Mouse (Mus musculus): ENCODE measurements around the gene Acnat1. TPM values are rescaled to one million over a fixed set of nuclear protein-coding genes. Genes with fewer than 3 reads are reported as not detected.
"Not testable (repeated sequence)": the region's sequence is repeated elsewhere in the genome, so short reads cannot be mapped to it uniquely, and the experiment has no call there.

Acnat1 gene
- total and polyA plus RNA-seq, 3 experiments = not detected

- TF ChIP-seq CHD2 (IDR thresholded peaks at IDR 0.05; ENCODE audit: low read length) (no peak), ZNF384 (IDR thresholded peaks at IDR 0.05; ENCODE audit: low read depth, low read length) (no peak), UBTF (IDR thresholded peaks at IDR 0.05; ENCODE audit: low read depth, low read length) (no peak), POLR2A (IDR thresholded peaks at IDR 0.05; ENCODE audit: low read depth, low read length) (no peak), BHLHE40 (IDR thresholded peaks at IDR 0.05; ENCODE audit: low read depth, low read length) (no peak)
- H3K9me3 ChIP-seq (replicated peaks; ENCODE audit: low read length) = no peaks in the 10 kb centered on the region
- no peaks in the 10 kb centered on the region for H3K27me3 ChIP-seq (replicated peaks)
- no peak overlapping the region for H3K4me3 ChIP-seq (replicated peaks in 1 of 3; ENCODE audit: low read depth in 2 of 3, low read length in 2 of 3, poor library complexity in 1 of 3)
- no peak overlapping the region for H3K4me2 ChIP-seq (ENCODE audit: insufficient read depth, low read depth, poor library complexity, severe bottlenecking)
- peaks cover 38% of the 10 kb centered on the region for H3K79me2 ChIP-seq (replicated peaks; ENCODE audit: control insufficient read depth, extremely low read depth, insufficient read depth, poor library complexity, severe bottlenecking)
- H3K36me3 ChIP-seq (replicated peaks in 1 of 2; ENCODE audit: control insufficient read depth in 1 of 2, insufficient read depth in 1 of 2, low read length in 1 of 2) = peaks cover 17 to 57% of the 10 kb centered on the region in 2 experiments
- no peak overlapping the region for H3K27ac ChIP-seq (ENCODE audit: insufficient read depth, low read depth)
- dilution Hi-C loops (cut with MboI; ENCODE audit: extremely low pct_ligation_motif_present, extremely low pct_unique_long_range_greater_than_20kb, low sequenced_read_pairs) (no loop called here), in situ Hi-C loops (cut with MboI; ENCODE audit: low pct_ligation_motif_present, low pct_unique_long_range_greater_than_20kb, low sequenced_read_pairs) (no loop called here)
- no peak overlapping the region for H3K9ac ChIP-seq (ENCODE audit: insufficient read depth, low read depth)
- no peak for DNase-seq (ENCODE audit: extremely low read depth)
- peaks cover 0 to 17% of the 10 kb centered on the region in 2 experiments; a peak in 2 of 4 replicates for H3K4me1 ChIP-seq (ENCODE audit: control insufficient read depth in 1 of 2, insufficient read depth in 2 of 2)
Measured at GRCm38 (mm10) chr4:49514441-49514840, 40.7 kb upstream of the Acnat1 start.

GRCm38 (mm10) chr4:49512636-49513035 lies 38.9 kb upstream of the Acnat1 start:
- no peak for DNase-seq (ENCODE audit: extremely low read depth)
- Histone ChIP-seq H3K4me3 (replicated peaks in 1 of 3; ENCODE audit: low read depth in 2 of 3, low read length in 2 of 3, poor library complexity in 1 of 3) (no peak overlapping the region), H3K27ac (ENCODE audit: insufficient read depth, low read depth) (no peak overlapping the region), H3K4me2 (ENCODE audit: insufficient read depth, low read depth, poor library complexity, severe bottlenecking) (no peak overlapping the region), H3K27me3 (replicated peaks) (no peaks in the 10 kb centered on the region), H3K36me3 (replicated peaks in 1 of 2; ENCODE audit: control insufficient read depth in 1 of 2, insufficient read depth in 1 of 2, low read length in 1 of 2) (peaks cover 17 to 47% of the 10 kb centered on the region in 2 experiments), H3K9me3 (replicated peaks; ENCODE audit: low read length) (no peaks in the 10 kb centered on the region), H3K79me2 (replicated peaks; ENCODE audit: control insufficient read depth, extremely low read depth, insufficient read depth, poor library complexity, severe bottlenecking) (peaks cover 23% of the 10 kb centered on the region), H3K4me1 (ENCODE audit: control insufficient read depth in 1 of 2, insufficient read depth in 2 of 2) (peaks cover 0 to 8% of the 10 kb centered on the region in 2 experiments; a peak in 2 of 4 replicates), H3K9ac (ENCODE audit: insufficient read depth, low read depth) (no peak overlapping the region)
- in situ Hi-C loops (cut with MboI; ENCODE audit: low pct_ligation_motif_present, low pct_unique_long_range_greater_than_20kb, low sequenced_read_pairs) (no loop called here), dilution Hi-C loops (cut with MboI; ENCODE audit: extremely low pct_ligation_motif_present, extremely low pct_unique_long_range_greater_than_20kb, low sequenced_read_pairs) (no loop called here)
- no peak for TF ChIP-seq E2F4 (IDR thresholded peaks at IDR 0.05; ENCODE audit: insufficient replicate concordance, low read depth, low read length)
- TF ChIP-seq NELFE (IDR thresholded peaks at IDR 0.05; ENCODE audit: low read depth, low read length) = no peak
- no peak for TF ChIP-seq NRF1 (IDR thresholded peaks at IDR 0.05; ENCODE audit: low read depth, low read length)
- TF ChIP-seq POLR2A (IDR thresholded peaks at IDR 0.05; ENCODE audit: low read depth, low read length) = no peak
- no peak for TF ChIP-seq TBP (conservative IDR thresholded peaks at IDR 0.05; ENCODE audit: low read depth, low read length)
- TF ChIP-seq HCFC1 (IDR thresholded peaks at IDR 0.05; ENCODE audit: low read depth, low read length) = no peak
- no peak for TF ChIP-seq SIN3A (IDR thresholded peaks at IDR 0.05; ENCODE audit: low read length)
- no peak for TF ChIP-seq CHD1 (IDR thresholded peaks at IDR 0.05; ENCODE audit: low read depth, low read length)
- no peak for TF ChIP-seq ZC3H11A (IDR thresholded peaks at IDR 0.05; ENCODE audit: low read depth, low read length)
- no peak for TF ChIP-seq JUN (IDR thresholded peaks at IDR 0.05; ENCODE audit: insufficient read depth, low read depth, low read length)
- no peak for TF ChIP-seq IRF4 (IDR thresholded peaks at IDR 0.05; ENCODE audit: low read depth, low read length)
- no peak for TF ChIP-seq MAZ (IDR thresholded peaks at IDR 0.05; ENCODE audit: low read depth, low read length)

- in situ Hi-C loops (cut with MboI; ENCODE audit: low pct_ligation_motif_present, low pct_unique_long_range_greater_than_20kb, low sequenced_read_pairs); H3K27me3 ChIP-seq (replicated peaks); H3K9ac ChIP-seq (ENCODE audit: insufficient read depth, low read depth); H3K4me3 ChIP-seq (replicated peaks in 1 of 3; ENCODE audit: low read depth in 2 of 3, low read length in 2 of 3, poor library complexity in 1 of 3); H3K4me2 ChIP-seq (ENCODE audit: insufficient read depth, low read depth, poor library complexity, severe bottlenecking); H3K4me1 ChIP-seq (ENCODE audit: control insufficient read depth in 1 of 2, insufficient read depth in 2 of 2); H3K27ac ChIP-seq (ENCODE audit: insufficient read depth, low read depth); H3K79me2 ChIP-seq (replicated peaks; ENCODE audit: control insufficient read depth, extremely low read depth, insufficient read depth, poor library complexity, severe bottlenecking); dilution Hi-C loops (cut with MboI; ENCODE audit: extremely low pct_ligation_motif_present, extremely low pct_unique_long_range_greater_than_20kb, low sequenced_read_pairs); H3K9me3 ChIP-seq (replicated peaks; ENCODE audit: low read length); DNase-seq (ENCODE audit: extremely low read depth): not testable (repeated sequence)
- peaks cover 14 to 37% of the 10 kb centered on the region in 2 experiments for H3K36me3 ChIP-seq (replicated peaks in 1 of 2; ENCODE audit: control insufficient read depth in 1 of 2, insufficient read depth in 1 of 2, low read length in 1 of 2)
Measured at GRCm38 (mm10) chr4:49510236-49510835, 36.6 kb upstream of the Acnat1 start.

Data from CH12.LX (cell line).